Mouse (Mus musculus): ENCODE data around the gene Pdzrn3.

- TF ChIP-seq POLR2A (IDR thresholded peaks at IDR 0.05; ENCODE audit: control insufficient read depth in 1 of 2, insufficient read depth in 1 of 2, low read depth in 1 of 2, low read length in 2 of 2, poor library complexity in 1 of 2) = no peak
- TF ChIP-seq CTCF (IDR thresholded peaks at IDR 0.05 in 2 of 3, conservative IDR thresholded peaks at IDR 0.05 in 1 of 3; ENCODE audit: control insufficient read depth in 1 of 3, insufficient read depth in 1 of 3, low read depth in 2 of 3, low read length in 3 of 3, poor library complexity in 1 of 3, severe bottlenecking in 1 of 3) = no peak
- TF ChIP-seq EP300 (IDR thresholded peaks at IDR 0.05; ENCODE audit: low read depth in 1 of 2, low read length in 2 of 2) = no peak
- TF ChIP-seq RCOR1 (IDR thresholded peaks at IDR 0.05; ENCODE audit: low read depth, low read length) = no peak
- no peak for TF ChIP-seq ZNF384 (IDR thresholded peaks at IDR 0.05; ENCODE audit: low read depth, low read length)
- TF ChIP-seq GATA1 (IDR thresholded peaks at IDR 0.05; ENCODE audit: low read depth, low read length) = no peak
- no peak for TF ChIP-seq BHLHE40 (IDR thresholded peaks at IDR 0.05; ENCODE audit: borderline replicate concordance, low read depth, low read length)
Observed at GRCm38 (mm10) chr6:101385490-101385889, 7.8 kb upstream of the Pdzrn3 start.
